Mouse (Mus musculus): ENCODE data around the gene Fat4. TPM values are rescaled to one million over a fixed set of nuclear protein-coding genes. Genes with fewer than 3 reads are reported as not detected.

The Fat4 gene
- polyA plus RNA-seq, 1 experiment, result 0.24 TPM

DNA sequence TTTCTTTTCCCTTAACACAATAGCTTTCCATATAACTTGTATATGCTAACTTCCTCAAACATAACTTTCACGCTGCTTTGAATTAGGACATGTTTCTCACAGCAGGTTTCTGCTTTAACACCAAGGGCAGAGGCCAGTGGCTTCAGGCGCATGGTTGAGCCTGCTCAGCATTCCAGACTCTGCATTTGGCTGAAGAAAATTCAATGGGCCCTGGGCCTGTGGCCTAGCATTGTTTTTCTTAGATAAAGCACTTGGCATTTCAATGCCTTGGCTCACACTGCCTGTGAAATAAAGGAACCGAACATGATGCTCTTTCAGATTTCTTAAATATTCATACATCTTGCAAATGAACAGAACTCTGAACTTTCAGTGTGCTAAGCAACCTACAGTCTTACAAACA lies 52.8 kb downstream of the Fat4 start:
- H3K36me3 ChIP-seq (ENCODE audit: control insufficient read depth, insufficient read depth), result no peaks in the 10 kb centered on the region
- H3K4me2 ChIP-seq (ENCODE audit: low read depth), result no peak overlapping the region
- H3K79me2 ChIP-seq (ENCODE audit: control insufficient read depth, insufficient read depth), result no peaks in the 10 kb centered on the region
- no peak overlapping the region for H3K4me3 ChIP-seq
- no peak overlapping the region for H3ac ChIP-seq (ENCODE audit: control insufficient read depth, insufficient read length)
- TF ChIP-seq E2F4 (IDR thresholded peaks at IDR 0.05; ENCODE audit: insufficient read depth), result no peak
- TF ChIP-seq POLR2AphosphoS2 (IDR thresholded peaks at IDR 0.05; ENCODE audit: insufficient read length, low read depth), result no peak
- no peak for TF ChIP-seq POLR2A (IDR thresholded peaks at IDR 0.05; ENCODE audit: insufficient read length, low read depth)
- TF ChIP-seq CEBPB (IDR thresholded peaks at IDR 0.05; ENCODE audit: insufficient read depth, poor library complexity, severe bottlenecking), result no peak
- no peak for TF ChIP-seq TCF12 (IDR thresholded peaks at IDR 0.05; ENCODE audit: insufficient read depth, poor library complexity, severe bottlenecking)
- no peak for TF ChIP-seq TCF3 (IDR thresholded peaks at IDR 0.05; ENCODE audit: insufficient read length, low read depth)
- no peak for TF ChIP-seq MYOD1 (IDR thresholded peaks at IDR 0.05; ENCODE audit: control insufficient read depth in 1 of 3, insufficient read length in 2 of 3, low read depth in 2 of 3)
- H3K27me3 ChIP-seq (ENCODE audit: control insufficient read depth, insufficient read depth, insufficient read length), result no peaks in the 10 kb centered on the region

DNA sequence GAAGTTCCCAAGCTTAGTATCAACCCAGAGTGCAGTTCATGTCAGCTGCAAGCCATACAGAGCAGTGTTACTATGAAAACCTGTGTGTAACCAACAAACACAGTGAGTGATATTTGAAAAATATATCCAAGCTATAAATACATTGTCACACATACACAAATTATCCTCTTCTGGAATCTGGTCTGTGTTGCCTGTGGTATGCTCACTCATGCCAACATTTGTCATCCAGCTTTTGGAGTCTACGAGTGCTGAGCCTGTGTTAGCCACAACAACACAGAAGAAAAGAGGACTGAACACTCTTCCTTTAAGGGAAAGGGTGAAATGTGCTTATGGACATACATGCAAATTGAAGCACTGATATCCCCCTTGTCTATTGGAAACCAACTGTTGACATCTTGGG lies 53.6 kb downstream of the Fat4 start:
- no peaks in the 10 kb centered on the region for H3K27me3 ChIP-seq (ENCODE audit: control insufficient read depth, insufficient read depth, insufficient read length)

DNA sequence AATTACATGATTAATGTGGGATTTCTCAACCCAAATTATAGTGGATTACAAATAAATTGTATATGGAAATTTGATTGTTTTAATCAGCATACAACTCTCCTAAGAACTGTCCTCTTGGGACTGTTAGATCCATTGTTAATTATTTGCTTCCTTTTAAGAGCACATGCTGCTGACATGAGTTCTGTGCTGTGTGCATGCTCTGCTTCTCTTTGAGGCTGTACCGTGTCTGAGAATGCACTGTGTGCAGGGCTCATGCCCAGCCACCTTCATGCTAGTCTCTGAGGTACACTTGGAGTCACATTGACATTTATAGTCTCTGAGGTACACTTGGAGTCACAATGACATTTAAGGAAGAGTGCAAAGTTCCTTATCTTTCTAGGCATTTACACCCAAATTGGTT lies 58.4 kb downstream of the Fat4 start:
- Histone ChIP-seq H3ac (ENCODE audit: control insufficient read depth, insufficient read length) (no peak overlapping the region), H3K27me3 (ENCODE audit: control insufficient read depth, insufficient read depth, insufficient read length) (no peaks in the 10 kb centered on the region), H3K36me3 (ENCODE audit: control insufficient read depth, insufficient read depth) (no peaks in the 10 kb centered on the region), H3K4me2 (ENCODE audit: low read depth) (no peak overlapping the region), H3K4me3 (no peak overlapping the region), H3K79me2 (ENCODE audit: control insufficient read depth, insufficient read depth) (no peaks in the 10 kb centered on the region)
- TF ChIP-seq MYOD1 (IDR thresholded peaks at IDR 0.05; ENCODE audit: control insufficient read depth in 1 of 3, insufficient read length in 2 of 3, low read depth in 2 of 3) (no peak), TCF3 (IDR thresholded peaks at IDR 0.05; ENCODE audit: insufficient read length, low read depth) (no peak), SRF (IDR thresholded peaks at IDR 0.05; ENCODE audit: control insufficient read depth, insufficient read length, low read depth) (no peak), CEBPB (IDR thresholded peaks at IDR 0.05; ENCODE audit: insufficient read depth, poor library complexity, severe bottlenecking) (no peak), MYOG (IDR thresholded peaks at IDR 0.05; ENCODE audit: control insufficient read depth in 1 of 3, insufficient read depth in 1 of 3, insufficient read length in 2 of 3, low read depth in 2 of 3) (no peak), MAX (IDR thresholded peaks at IDR 0.05; ENCODE audit: low read depth) (no peak)

More for the DNA sequence above, 53.6 kb downstream of the Fat4 start:
- no peak overlapping the region for H3K4me2 ChIP-seq (ENCODE audit: low read depth)
- TF ChIP-seq REST (IDR thresholded peaks at IDR 0.05; ENCODE audit: insufficient read depth, insufficient read length) (no peak), TCF12 (IDR thresholded peaks at IDR 0.05; ENCODE audit: insufficient read depth, poor library complexity, severe bottlenecking) (no peak), CEBPB (IDR thresholded peaks at IDR 0.05; ENCODE audit: insufficient read depth, poor library complexity, severe bottlenecking) (no peak), MYOD1 (IDR thresholded peaks at IDR 0.05; ENCODE audit: control insufficient read depth in 1 of 3, insufficient read length in 2 of 3, low read depth in 2 of 3) (no peak), POLR2AphosphoS2 (IDR thresholded peaks at IDR 0.05; ENCODE audit: insufficient read length, low read depth) (no peak), SRF (IDR thresholded peaks at IDR 0.05; ENCODE audit: control insufficient read depth, insufficient read length, low read depth) (no peak), TCF3 (IDR thresholded peaks at IDR 0.05; ENCODE audit: insufficient read length, low read depth) (no peak), USF1 (IDR thresholded peaks at IDR 0.05; ENCODE audit: low read depth) (no peak), MYOG (IDR thresholded peaks at IDR 0.05; ENCODE audit: control insufficient read depth in 1 of 3, insufficient read depth in 1 of 3, insufficient read length in 2 of 3, low read depth in 2 of 3) (no peak), E2F4 (IDR thresholded peaks at IDR 0.05; ENCODE audit: insufficient read depth) (no peak), MAX (IDR thresholded peaks at IDR 0.05; ENCODE audit: low read depth) (no peak), POLR2A (IDR thresholded peaks at IDR 0.05; ENCODE audit: insufficient read length, low read depth) (no peak)
- no peaks in the 10 kb centered on the region for H3K79me2 ChIP-seq (ENCODE audit: control insufficient read depth, insufficient read depth)
- no peak overlapping the region for H3ac ChIP-seq (ENCODE audit: control insufficient read depth, insufficient read length)
- H3K36me3 ChIP-seq (ENCODE audit: control insufficient read depth, insufficient read depth), result no peaks in the 10 kb centered on the region
- H3K4me3 ChIP-seq, result no peak overlapping the region

GRCm38 (mm10) chr3:38947706-38948105 lies 61.0 kb downstream of the Fat4 start:
- Histone ChIP-seq H3K4me3 (no peak overlapping the region), H3K4me2 (ENCODE audit: low read depth) (no peak overlapping the region), H3ac (ENCODE audit: control insufficient read depth, insufficient read length) (no peak overlapping the region), H3K79me2 (ENCODE audit: control insufficient read depth, insufficient read depth) (no peaks in the 10 kb centered on the region), H3K27me3 (ENCODE audit: control insufficient read depth, insufficient read depth, insufficient read length) (no peaks in the 10 kb centered on the region), H3K36me3 (ENCODE audit: control insufficient read depth, insufficient read depth) (no peaks in the 10 kb centered on the region)
- TF ChIP-seq SRF (IDR thresholded peaks at IDR 0.05; ENCODE audit: control insufficient read depth, insufficient read length, low read depth), result no peak
- no peak for TF ChIP-seq TCF3 (IDR thresholded peaks at IDR 0.05; ENCODE audit: insufficient read length, low read depth)
- no peak for TF ChIP-seq E2F4 (IDR thresholded peaks at IDR 0.05; ENCODE audit: insufficient read depth)
- TF ChIP-seq POLR2A (IDR thresholded peaks at IDR 0.05; ENCODE audit: insufficient read length, low read depth), result no peak

DNA sequence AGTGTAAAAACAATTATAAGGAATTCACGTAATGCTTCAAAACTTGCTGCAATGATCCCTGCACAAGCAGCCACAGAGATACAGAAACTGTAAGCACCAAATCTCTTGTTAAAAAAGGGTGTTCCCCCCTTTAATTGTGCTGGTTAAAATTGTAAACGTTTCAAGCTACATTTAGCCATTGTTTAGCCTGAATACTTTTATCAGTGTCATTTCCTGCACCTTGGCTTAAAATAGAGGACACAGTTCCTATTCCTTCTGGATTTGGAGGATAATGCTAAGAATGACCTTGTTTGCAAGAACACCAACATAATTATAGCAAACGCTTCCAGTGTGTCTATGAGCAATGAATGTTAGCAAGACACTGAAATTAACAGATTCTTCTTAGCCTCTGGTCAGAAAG lies 65.9 kb downstream of the Fat4 start:
- H3K36me3 ChIP-seq (ENCODE audit: control insufficient read depth, insufficient read depth), result no peaks in the 10 kb centered on the region

More for the DNA sequence above, 65.9 kb downstream of the Fat4 start:
- TF ChIP-seq MYOD1 (IDR thresholded peaks at IDR 0.05; ENCODE audit: control insufficient read depth in 1 of 3, insufficient read length in 2 of 3, low read depth in 2 of 3) (no peak), MYOG (IDR thresholded peaks at IDR 0.05; ENCODE audit: control insufficient read depth in 1 of 3, insufficient read depth in 1 of 3, insufficient read length in 2 of 3, low read depth in 2 of 3) (no peak), POLR2AphosphoS2 (IDR thresholded peaks at IDR 0.05; ENCODE audit: insufficient read length, low read depth) (no peak), REST (IDR thresholded peaks at IDR 0.05; ENCODE audit: insufficient read depth, insufficient read length) (no peak), TCF12 (IDR thresholded peaks at IDR 0.05; ENCODE audit: insufficient read depth, poor library complexity, severe bottlenecking) (no peak)
- no peak overlapping the region for H3ac ChIP-seq (ENCODE audit: control insufficient read depth, insufficient read length)
- no peaks in the 10 kb centered on the region for H3K79me2 ChIP-seq (ENCODE audit: control insufficient read depth, insufficient read depth)
- H3K4me3 ChIP-seq, result no peak overlapping the region
- H3K4me2 ChIP-seq (ENCODE audit: low read depth), result no peak overlapping the region
- H3K27me3 ChIP-seq (ENCODE audit: control insufficient read depth, insufficient read depth, insufficient read length), result no peaks in the 10 kb centered on the region

All from myocyte (in vitro differentiated cells).